Mouse (Mus musculus) forebrain, embryonic 13.5 days (tissue): ENCODE measurements around the gene Htra1. TPM values are rescaled to one million over a fixed set of nuclear protein-coding genes. Genes with fewer than 3 reads are reported as not detected.

Source experiments
- microRNA-seq: library from miRNA; unstranded; fragments of <30 nt; microRNA quantifications from one replicate; pipeline ENCODE4, GENCODE M21; 2016
- polyA plus RNA-seq: library from polyadenylated mRNA; unstranded; fragments of >200 nt; fragmentation: Nextera tagmentation; extraction: Ambion mirVana; gene quantifications from 2 replicates; pipeline ENCODE4 v1.2.1, GENCODE M21; 2015

Gene Htra1
- polyA plus RNA-seq, 1 experiment from 2014 or later = 9.7 TPM

Small RNA genes lying within 50 kb of the gene (microRNA-seq; reads per million reads assigned to microRNA genes)
- 0.80 reads per million for gene Mir7061

Other genes starting within 250 kb of the Htra1 start
- not detected in 2 replicates for gene Btbd16, start 162.0 kb upstream of the Htra1 start, polyA plus RNA-seq
- 36.6 and 37.8 TPM in 2 replicates for gene Plekha1, start 70.4 kb upstream of the Htra1 start, polyA plus RNA-seq
- 0.05 TPM in 1 of 2 replicates, not detected in the other for gene Dmbt1, start 95.9 kb downstream of the Htra1 start, polyA plus RNA-seq
- gene 4933402N03Rik, start 210.2 kb downstream of the Htra1 start, polyA plus RNA-seq = not detected in 2 replicates
- gene 5430419D17Rik, start 238.3 kb downstream of the Htra1 start, polyA plus RNA-seq = not detected in 2 replicates